Mouse (Mus musculus) T-helper 1 cell (primary cell): Measurements from ENCODE around the gene Nyx.
"Not testable (repeated sequence)": the region's sequence is repeated elsewhere in the genome, so short reads cannot be mapped to it uniquely, and the experiment has no call there.

Experiments used
- in situ Hi-C: fragments of 300-600 bp; cut with MboI, MseI; formaldehyde crosslinking; loops from one replicate; pipeline ENCODE4 v1.15.1; 2025; ENCODE audit warnings: high pct_unique_total_duplicates

Nyx gene

DNA sequence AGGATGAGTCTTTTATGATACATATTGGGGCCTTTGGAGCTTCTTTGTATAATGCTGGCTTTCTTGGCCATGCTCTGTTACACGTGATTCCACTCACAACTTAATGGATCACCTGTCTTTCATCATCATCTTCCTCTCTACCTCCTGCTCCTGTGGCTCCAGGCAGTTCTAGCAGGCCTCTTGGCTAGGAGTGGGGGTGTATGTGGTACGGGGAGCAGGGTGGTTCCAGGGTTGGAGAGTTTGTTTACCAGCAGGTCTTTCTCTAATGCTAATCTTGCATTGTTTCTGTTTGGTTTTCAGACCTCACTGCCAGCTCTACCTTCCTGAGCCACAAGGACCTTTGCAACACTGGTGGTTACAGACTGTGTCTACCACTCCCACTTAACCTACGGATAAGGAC is at the start of gene Nyx:
Gene Nyx (plus strand): TSS at position 301 of the 400 bp plus-strand sequence.
- in situ Hi-C loops: loop anchor here (5.0 to 10.0 kb wide), 2 partner anchors 189 to 239 kb away; no protein-coding TSS in a partner anchor

DNA sequence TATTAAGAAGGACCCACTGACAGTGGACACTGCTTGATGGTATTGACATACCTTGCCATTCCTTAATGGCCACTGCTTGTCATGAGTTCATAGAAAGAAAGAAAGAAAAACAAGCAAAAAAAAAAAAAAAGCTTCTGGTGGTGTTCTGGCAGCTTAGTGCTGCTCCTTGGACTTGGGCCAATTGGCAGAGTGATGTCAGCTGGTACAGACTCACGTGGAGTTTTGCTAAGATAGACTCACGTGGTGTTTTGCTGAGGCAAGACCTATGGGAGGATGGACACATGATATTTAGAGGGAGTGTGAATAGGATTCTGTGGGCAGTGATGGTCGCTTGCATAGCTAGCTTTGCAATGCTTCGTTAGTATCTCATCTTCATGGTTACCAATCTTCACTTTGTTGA is 43.9 kb upstream of the Nyx start:
- in situ Hi-C loops: no loop called here

DNA sequence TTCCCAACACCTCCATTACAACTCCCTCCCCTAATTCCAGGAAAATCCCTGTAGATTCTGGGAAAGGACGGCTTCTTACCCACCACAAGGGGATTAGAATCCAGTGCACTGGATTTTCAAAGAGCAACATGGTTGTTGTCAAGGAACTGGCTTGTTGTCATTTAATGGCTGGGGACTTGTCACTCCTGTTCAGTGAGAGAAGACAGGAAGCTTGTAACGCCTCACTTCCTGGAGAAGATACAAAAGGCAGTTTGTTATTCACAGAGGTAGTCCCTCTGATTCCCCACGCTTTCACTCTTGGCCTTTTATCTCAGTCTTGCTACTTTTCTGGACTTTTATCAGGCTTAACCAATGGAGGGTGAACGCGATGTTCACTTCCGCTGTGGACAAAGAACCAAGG is 34.5 kb upstream of the Nyx start:
- in situ Hi-C loops: no loop called here

DNA sequence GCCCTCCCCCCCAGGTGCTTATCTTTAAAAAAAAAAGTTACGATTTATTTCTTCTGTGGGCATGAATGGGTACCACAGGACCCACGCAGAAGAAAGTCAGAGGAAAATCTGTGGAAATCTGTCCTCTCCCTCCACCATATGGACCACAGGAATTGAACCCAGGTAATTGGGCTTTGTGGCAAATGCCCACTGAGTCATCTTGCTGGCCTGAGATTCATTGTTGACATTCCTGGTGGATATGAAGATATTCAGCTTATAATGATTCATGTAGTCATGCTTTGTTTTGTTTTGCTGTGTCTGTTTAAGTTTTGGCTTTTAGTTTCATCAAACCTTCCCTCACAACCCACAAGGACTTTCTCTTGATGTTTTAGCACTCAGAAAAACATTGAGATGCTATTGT is 29.9 kb upstream of the Nyx start:
- in situ Hi-C loops: not testable (repeated sequence)

DNA sequence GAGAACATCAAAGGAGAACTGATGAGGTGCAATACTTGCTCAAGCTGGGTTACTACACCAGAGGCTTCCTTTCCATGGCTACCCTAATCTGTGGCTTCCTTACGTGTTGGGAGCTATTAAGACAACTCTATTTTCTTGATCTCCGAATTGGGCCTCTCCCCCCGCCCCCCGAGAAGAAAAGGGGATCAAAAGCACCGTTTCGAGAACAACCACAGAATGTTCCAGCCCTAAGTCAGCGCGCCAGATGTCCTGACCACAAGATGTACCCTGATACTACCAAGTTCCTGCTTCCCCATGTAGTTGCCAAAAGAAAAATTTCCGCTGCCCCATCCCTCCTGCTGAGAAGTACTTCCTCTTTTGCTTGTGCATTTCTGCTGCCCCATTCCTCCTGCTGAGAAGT is 9.4 kb upstream of the Nyx start:
- in situ Hi-C loops: not testable (repeated sequence)

DNA sequence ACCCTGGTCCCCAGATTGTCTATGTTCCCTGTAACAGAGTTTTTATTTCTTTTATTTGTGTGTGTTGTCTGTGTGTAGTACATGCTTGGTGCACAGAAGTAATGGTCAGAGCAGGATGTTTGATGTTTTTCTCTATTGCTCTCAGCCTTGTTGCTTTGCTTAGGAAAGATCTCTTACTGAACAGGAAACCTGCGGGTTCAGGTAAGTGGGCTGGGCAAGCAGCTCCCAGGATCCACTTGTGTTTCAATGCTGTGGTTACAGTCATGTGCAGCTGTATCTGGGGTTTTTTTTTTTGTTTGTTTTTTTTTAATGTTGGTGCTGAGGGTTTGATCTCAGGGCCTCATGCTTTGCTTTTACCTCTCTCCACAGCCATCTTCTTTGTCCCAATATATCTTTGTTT is 7.1 kb upstream of the Nyx start:
- in situ Hi-C loops: no loop called here

DNA sequence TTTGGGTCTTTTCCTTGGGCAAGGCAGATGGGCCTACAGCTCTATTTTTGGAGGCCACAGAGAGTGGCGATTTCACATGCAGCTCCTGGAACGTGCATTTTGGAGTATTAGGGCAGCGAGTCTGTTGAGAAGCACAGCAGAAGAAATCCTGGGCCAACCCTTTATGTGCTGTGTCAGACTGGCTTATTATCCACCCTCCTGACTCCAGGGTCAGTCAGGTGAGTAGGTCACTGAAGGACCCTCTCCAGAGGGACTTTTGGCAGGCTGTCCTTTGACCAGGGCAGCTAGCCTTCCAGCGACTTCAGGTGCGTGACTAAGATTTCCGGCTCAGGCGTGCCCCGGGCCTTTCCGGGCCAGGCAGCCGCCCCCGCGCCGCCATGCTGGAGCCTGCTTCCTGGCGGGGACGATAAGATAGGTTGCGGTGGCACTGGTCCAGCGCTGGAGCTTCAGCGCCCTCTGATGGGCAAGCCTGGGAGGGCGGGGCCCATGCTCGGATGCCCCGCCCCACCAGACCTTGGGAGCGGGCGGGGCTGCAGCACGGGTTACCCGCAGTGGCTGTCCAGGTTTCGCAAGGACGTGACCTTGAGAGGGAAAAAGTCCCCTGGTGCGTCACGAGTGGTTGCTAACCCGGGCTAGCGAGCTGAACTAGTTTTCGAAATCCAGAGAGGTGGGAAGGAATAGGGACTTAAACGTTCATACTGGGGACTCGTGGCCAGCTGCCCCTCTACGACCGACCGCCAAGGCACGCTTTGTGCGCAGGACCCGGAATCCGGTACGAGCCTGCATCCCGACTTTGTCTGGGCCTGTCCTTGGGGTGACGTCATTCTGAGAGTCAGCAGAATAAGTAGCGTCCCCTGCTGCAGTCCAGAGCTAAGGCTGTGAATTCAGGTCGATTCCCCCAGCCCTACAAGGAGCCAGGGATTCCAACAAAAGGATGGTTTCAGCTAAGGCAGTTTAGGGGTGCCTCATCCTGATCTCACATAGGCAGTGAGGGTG is 4.3 kb upstream of the Nyx start:
- in situ Hi-C loops: loop anchor here (10.0 kb wide), 1 partner anchor 193 kb away; no protein-coding TSS in a partner anchor

DNA sequence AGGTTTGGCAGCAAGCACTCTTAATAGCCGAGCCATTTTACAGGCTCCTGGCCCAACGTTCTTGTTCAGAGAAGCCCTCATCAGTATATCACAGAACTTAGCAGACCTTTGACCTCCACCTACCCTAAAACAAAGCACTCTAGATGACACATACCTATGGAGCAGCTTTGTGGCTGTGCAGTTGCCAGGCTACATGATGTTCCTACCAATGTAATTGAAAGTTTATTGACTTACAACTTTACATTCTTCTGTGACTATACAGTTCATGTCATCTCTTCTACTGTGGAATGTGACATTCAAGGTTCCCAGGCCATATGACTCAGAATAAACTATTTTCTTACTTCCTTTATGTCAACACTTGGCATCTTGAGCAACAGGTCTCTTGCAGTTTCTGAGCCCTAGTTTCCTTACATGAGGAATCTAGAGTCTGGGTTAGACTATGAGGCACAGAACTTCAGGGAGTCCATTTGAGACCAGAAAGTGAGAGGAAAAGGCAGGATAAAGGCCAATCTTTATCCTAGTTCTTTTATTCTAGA is 2.9 kb upstream of the Nyx start:
- in situ Hi-C loops: loop anchor here (10.0 kb wide), 1 partner anchor 192 kb away; no protein-coding TSS in a partner anchor

DNA sequence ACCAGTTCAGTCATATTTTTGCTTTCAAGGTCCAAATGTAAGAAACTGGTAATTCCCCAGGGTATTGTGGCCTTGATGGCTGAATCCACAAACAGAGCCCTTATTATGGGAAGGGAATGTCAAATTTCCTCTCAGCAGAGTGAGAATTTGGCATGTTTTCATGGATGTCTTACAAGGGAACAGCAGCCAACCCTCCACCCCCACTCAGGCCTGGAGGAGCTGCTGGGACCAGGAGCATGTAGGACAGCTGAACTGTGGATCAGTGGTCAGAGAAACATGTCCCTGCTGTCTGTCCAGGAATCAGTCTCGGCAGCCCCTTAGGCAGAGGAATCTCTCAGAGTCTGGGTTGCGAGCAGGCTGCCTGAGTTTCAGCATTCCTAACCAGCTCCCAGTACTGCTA is 771 bp downstream of the Nyx start:
- in situ Hi-C loops: loop anchor here (5.0 to 10.0 kb wide), 2 partner anchors 188 to 239 kb away; no protein-coding TSS in a partner anchor

DNA sequence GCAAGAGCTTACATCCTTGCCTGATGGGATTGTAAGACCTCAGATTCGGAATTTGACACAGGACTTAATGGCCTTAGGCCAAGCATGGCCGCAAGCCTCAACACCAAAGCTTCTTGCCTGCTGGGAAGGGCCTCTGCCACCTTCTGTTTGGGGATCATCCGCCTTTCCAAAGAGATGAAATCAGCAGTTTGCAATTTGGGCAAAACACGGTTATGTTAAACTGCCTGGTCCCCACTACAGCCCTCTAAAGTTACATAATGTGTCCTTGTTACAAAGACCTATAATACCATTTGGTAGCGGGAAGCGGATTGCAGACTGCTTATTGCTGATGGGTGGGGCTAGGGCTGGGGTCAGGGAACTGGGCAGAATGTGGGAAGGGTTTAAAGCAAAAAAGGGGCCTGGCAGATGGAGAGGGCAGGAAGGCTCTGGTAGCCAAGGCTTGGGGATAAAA is 1.2 kb downstream of the Nyx start:
- in situ Hi-C loops: loop anchor here (5.0 to 10.0 kb wide), 2 partner anchors 188 to 240 kb away; no protein-coding TSS in a partner anchor

DNA sequence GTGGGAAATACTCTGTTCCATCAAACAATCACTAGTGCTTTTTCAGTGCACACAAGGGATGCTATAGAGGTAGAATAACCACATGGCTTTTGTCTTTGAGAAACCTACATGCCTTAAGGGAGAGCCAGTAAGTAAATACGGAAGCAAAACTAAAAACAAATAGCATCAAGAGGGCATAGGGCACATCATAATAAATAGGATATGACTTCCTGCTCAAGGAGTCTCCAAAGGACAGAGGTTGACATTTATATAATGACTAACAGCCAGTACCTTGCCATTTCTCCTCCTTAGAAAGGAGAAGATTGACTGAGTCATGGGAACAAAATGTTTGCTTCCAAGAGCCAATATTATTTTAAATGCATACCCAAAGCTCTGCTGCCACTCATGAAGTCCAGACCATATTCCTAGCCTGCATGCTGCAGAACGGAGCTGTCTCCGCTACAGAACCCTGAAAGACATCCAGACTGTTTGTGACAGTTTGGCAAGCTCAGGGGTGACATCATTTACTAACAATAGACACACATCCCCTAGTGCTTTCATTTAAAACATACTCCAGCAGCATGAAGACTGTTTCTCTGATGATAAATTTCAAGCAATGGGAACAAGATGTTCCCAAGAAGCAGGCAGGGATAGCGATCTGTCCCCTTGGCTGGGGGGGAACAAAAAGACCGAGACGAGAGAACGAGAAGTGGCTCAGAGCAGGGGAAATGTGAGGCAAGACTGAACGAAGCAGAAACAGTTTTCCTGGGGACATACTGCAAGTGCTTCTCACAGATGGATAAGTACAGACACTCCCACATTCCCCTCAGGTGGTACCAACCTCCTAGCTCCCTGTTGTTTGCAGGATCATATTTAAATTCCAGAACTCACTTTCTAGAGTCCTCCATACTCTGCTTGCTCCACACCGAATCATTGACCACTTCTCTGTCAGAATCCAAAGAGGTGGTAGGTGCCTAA is 3.5 kb downstream of the Nyx start:
- in situ Hi-C loops: loop anchor here (5.0 to 10.0 kb wide), 2 partner anchors 185 to 242 kb away; no protein-coding TSS in a partner anchor

DNA sequence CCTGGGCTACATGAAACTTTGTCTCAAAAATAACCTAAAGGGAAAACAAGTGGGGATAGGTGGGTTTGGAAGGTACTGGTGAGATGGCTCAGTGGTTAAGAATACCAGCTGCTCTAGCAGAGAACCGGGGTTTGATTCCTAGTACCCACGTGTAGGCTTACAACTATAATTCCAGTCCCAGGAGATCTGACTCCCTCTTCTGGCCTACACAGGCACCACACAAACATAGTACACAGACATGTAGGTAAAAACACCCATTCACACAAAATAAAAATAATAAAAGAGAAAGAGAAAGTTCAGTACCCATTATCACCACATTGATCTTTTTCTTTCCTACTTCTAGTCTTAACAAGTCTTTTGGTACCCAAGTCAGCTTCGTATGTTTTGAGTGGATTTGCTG is 6.0 kb downstream of the Nyx start:
- in situ Hi-C loops: no loop called here

DNA sequence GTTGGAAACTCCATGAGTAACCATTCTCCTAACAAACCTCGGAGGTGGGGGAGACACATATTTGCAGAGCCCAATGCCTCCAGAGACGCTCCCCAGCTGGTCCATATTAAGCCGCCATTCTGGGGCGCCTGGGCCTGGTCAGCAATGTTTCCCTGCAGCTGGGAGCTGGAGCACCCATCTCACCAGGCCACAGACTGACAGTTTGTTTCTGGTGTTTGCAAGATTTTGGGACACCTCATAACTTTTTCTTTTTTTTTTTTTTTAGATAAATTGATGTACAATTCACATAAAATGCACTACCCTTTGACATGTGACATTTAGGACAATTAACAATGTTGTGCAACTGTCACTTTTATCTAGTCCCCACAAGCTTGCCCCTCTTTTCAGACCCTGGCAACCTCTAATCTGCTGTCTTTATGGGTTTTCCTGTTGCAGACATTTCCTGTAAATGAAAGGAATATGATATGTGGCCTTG is 6.9 kb downstream of the Nyx start:
- in situ Hi-C loops: no loop called here

DNA sequence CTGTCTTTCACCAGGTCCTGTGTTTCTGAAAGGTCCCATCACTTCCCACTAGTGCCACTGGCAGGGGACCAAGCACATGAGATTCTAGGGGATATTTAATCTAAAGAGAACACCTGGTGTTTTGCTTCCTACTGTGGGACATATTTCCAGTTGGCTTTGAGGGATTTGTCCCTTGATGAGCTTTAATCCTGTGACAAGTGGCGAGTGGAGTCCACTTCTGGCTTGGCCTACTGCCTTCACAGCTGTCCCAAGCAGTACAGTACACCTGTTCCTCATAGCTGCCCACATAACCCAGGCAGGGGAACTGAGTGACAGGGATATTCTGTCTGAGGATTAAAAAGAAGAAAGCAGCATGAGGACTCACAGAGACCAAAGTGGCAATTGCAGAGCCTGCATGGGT is 9.5 kb downstream of the Nyx start:
- in situ Hi-C loops: no loop called here

DNA sequence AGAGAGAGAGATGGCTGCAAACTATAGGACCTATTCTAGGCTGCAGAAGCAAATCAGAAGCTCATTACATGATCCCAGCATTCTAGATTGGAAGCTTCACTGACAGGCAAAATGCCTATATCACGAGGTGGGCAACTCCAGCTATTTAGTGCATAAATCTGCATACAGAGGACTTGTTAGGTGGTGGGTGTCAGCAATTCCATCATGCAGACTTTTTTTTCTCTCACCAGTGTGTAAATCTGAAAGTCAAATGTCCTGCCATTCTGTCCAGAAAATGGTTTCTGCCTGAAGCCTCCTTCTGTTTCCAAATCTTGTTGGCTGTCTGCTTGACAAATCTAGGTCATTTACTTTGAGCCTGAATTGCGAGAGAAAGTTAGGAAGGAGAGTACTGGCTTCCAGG is 11.7 kb downstream of the Nyx start:
- in situ Hi-C loops: no loop called here

DNA sequence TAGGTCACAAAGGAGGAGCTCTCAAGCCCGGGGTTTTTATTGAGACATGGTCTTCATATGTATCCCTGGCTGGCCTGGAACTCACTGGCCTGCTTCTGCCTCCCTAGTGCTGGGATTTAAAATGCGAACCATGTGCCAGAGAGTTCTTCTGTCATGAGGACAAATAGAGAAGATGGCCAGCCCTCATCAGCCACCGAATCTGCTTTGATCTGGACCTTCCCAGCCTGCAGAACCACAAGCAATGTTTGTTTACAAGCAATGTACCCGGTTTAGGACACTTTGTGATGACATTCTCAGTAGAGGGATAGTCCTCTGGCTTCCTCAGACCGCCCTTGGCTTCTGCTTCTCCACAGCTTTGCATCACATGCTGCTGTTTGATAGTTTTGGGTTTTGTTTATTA is 12.4 kb downstream of the Nyx start:
- in situ Hi-C loops: no loop called here

DNA sequence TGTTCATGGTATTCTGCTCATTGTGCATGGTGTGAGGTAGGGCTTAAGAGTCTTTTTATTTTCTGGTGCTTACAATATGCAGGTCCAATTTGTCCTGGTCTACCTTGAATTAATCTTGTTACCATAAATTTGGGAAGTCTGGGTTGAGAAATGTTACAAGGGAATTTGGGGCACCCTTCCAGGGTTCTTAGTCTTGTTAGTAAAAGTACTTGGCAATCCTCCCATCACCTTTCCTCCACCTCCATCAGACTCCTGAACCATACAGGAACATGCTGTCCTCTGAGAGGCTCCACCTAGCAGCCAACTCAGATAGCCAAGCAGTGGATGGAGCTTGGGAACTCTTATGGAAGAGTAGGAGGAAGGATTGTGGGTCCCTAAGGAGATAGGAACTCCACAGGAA is 13.7 kb downstream of the Nyx start:
- in situ Hi-C loops: no loop called here

DNA sequence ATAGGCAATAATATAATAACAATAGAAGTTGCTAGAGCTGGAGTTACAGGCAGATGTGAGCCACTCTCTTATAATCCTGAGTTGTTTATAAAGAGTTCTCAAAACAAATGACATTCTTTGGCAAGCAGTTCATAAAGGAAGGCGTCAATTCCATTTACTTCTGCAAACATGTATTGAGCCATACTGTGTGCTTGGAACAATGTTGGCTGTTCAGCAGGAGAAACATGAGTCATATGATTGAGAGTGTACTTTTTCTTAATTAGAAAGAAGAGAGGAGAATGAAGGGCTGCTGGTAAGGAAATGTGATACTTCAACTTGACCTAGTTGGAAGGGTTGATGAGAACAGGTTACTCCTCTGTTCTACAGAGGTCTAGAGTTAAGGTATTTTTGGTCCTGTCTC is 16.7 kb downstream of the Nyx start:
- in situ Hi-C loops: no loop called here

DNA sequence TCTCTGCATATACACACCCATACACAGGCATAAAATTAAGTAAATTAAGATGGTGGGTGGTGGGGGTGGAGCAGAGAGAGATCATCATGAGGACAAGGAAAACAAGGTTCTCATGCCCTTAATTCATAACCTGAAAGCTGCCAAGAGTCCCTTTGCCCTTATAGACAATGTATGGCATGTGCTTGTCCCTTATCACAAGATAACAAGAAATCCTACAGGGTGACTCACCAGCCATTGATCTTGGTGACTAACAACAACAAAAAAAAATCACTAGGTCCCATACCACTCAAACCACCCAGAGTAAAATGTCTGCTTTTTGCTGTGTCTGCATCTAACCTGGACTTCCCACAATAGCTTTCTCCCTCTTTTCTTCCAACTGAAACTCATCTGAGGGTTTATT is 18.5 kb downstream of the Nyx start:
- in situ Hi-C loops: no loop called here

DNA sequence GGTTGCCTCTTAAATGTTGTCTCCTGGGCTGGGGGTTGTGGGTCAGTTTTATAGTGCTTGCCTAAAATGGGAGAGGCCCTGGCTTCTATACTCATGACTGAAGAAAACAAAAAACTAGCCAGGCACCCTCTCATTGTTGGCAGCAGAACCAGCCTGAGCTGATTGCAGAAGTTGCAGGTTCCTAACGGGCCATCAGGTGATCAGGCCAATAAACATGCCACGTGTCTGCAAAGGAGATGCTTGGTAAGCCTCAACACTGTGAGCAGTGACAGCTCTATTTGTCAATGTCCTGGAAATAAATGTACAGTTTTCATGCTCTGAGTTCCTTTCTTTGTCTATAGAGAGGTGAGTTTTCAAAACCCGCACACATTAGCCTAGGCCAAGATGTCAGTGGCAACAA is 23.1 kb downstream of the Nyx start:
- in situ Hi-C loops: no loop called here

DNA sequence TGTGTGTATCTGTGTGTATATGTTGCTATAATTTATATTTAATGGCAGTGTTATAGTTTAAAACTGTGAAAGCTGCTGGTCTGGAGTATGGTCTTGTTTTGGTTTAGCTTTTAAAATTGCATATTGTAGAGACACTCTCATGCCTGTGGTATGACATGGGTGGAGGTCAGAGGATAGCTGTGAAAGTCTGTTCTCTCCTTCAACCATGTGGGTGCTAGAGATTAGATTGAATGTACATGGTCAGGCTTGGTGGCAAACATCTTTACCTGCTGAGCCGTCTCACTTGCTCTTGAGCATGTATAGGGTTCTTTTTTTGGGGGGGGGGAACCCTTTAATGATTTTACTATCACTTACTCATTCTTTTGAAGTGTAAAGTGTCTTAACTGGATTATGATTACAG is 23.9 kb downstream of the Nyx start:
- in situ Hi-C loops: no loop called here
